Mouse (Mus musculus) small intestine, adult 2 months (tissue): Measurements from ENCODE around the gene Eya2. TPM values are rescaled to one million over a fixed set of nuclear protein-coding genes. Genes with fewer than 3 reads are reported as not detected.

Experiments
- H3K27ac ChIP-seq: fragments of 200-500 bp; 2 replicates; pipeline ENCODE4 v1.5.1; 2012; ENCODE audit warnings: low read depth, low read length, control low read depth, inconsistent platforms; ENCODE audit not compliant: insufficient read depth
- H3K27me3 ChIP-seq: fragments of 200-500 bp; 2 replicates; pipeline ENCODE4 v1.6.1; 2012; ENCODE audit warnings: mild to moderate bottlenecking, moderate library complexity, low read length, inconsistent platforms; ENCODE audit not compliant: control insufficient read depth, insufficient read depth
- H3K36me3 ChIP-seq: fragments of 200-500 bp; 2 replicates; pipeline ENCODE4 v1.6.1; 2012; ENCODE audit warnings: mild to moderate bottlenecking, low read length, control low read depth, inconsistent platforms; ENCODE audit not compliant: control insufficient read depth, insufficient read depth
- H3K4me1 ChIP-seq: fragments of 200-500 bp; 2 replicates; pipeline ENCODE4 v1.6.1; 2012; ENCODE audit warnings: low read length, inconsistent platforms, mixed read lengths; ENCODE audit not compliant: control insufficient read depth, insufficient read depth, insufficient read length
- H3K4me3 ChIP-seq: fragments of 200-500 bp; 2 replicates; pipeline ENCODE4 v1.5.1; 2012; ENCODE audit warnings: low read depth, mild to moderate bottlenecking, control low read depth, inconsistent platforms, low read length, moderate library complexity
- CTCF ChIP-seq: fragments of 200-500 bp; IDR thresholded peaks from 2 replicates; pipeline ENCODE4 v1.5.1; 2012; ENCODE audit warnings: low read depth, mild to moderate bottlenecking, control low read depth, inconsistent platforms, low read length, moderate library complexity, mixed read lengths; ENCODE audit not compliant: insufficient replicate concordance, insufficient read length; ENCODE audit errors: extremely low read depth
- POLR2A ChIP-seq: fragments of 200-500 bp; IDR thresholded peaks from 2 replicates; pipeline ENCODE4 v1.6.1; 2012; ENCODE audit warnings: low read depth, mild to moderate bottlenecking, control low read depth, inconsistent platforms, low read length, moderate library complexity
- WGBS: fragments of 180-500 bp; shearing (Covaris S2); methylation state at CpG from one replicate; pipeline ENCODE4 v1.1.7; 2018; 5-methylcytosine and 5-hydroxymethylcytosine counted together
- polyA plus RNA-seq: library from polyadenylated mRNA; depleted of rRNA; stranded (reverse); fragments of >200 nt; gene quantifications from 2 replicates; pipeline ENCODE4 v1.2.3, GENCODE M21; 2012

Eya2 gene
- polyA plus RNA-seq, 1 experiment = 0.93 TPM

GRCm38 (mm10) chr2:165601605-165602004, 6.8 kb downstream of the Eya2 start:
- no peak overlapping the region for H3K27ac ChIP-seq
- no peak for TF ChIP-seq POLR2A
- no peak for TF ChIP-seq CTCF

GRCm38 (mm10) chr2:165603775-165604174, 8.9 kb downstream of the Eya2 start:
- Histone ChIP-seq H3K4me1 (no peaks in the 10 kb centered on the region), H3K36me3 (no peaks in the 10 kb centered on the region), H3K27ac (no peak overlapping the region), H3K4me3 (no peak overlapping the region), H3K27me3 (peaks cover 4% of the 10 kb centered on the region; the same call in 1 of the 2 replicates)
- WGBS = 64% methylated on average over 8 of the region's 8 CpGs
- no peak for TF ChIP-seq POLR2A
- no peak for TF ChIP-seq CTCF

More at GRCm38 (mm10) chr2:165601605-165602004, 6.8 kb downstream of the Eya2 start:
- Histone ChIP-seq H3K27me3 (peaks cover 4% of the 10 kb centered on the region), H3K4me3 (no peak overlapping the region), H3K4me1 (no peaks in the 10 kb centered on the region), H3K36me3 (no peaks in the 10 kb centered on the region)
- 24% methylated on average over 8 of the region's 8 CpGs for WGBS

- Histone ChIP-seq H3K27ac (no peak overlapping the region), H3K27me3 (no peaks in the 10 kb centered on the region), H3K4me1 (no peaks in the 10 kb centered on the region), H3K4me3 (no peak overlapping the region), H3K36me3 (no peaks in the 10 kb centered on the region)
- TF ChIP-seq CTCF (no peak), POLR2A (no peak)
- WGBS = 72% methylated on average over 7 of the region's 7 CpGs
Observed at GRCm38 (mm10) chr2:165611551-165612253, 16.9 kb downstream of the Eya2 start.

- H3K27ac ChIP-seq = no peak overlapping the region
- no peaks in the 10 kb centered on the region for H3K36me3 ChIP-seq
- H3K4me3 ChIP-seq = no peak overlapping the region
- TF ChIP-seq POLR2A = no peak
- TF ChIP-seq CTCF = no peak
- 77% methylated on average over 13 of the region's 13 CpGs for WGBS
- H3K27me3 ChIP-seq = no peaks in the 10 kb centered on the region
- H3K4me1 ChIP-seq = no peaks in the 10 kb centered on the region
Observed at GRCm38 (mm10) chr2:165613741-165614339, 19.0 kb downstream of the Eya2 start.

- Histone ChIP-seq H3K4me1 (no peaks in the 10 kb centered on the region), H3K27ac (no peak overlapping the region)
- WGBS = 25% methylated on average over 2 of the region's 2 CpGs
Observed at GRCm38 (mm10) chr2:165621488-165621887, 26.7 kb downstream of the Eya2 start.

GRCm38 (mm10) chr2:165622596-165622995, 27.8 kb downstream of the Eya2 start:
- H3K4me3 ChIP-seq = no peak overlapping the region
- H3K36me3 ChIP-seq = no peaks in the 10 kb centered on the region
- H3K27me3 ChIP-seq = no peaks in the 10 kb centered on the region
- H3K27ac ChIP-seq = no peak overlapping the region
- 65% methylated on average over 3 of the region's 3 CpGs for WGBS
- no peaks in the 10 kb centered on the region for H3K4me1 ChIP-seq
- TF ChIP-seq CTCF (no peak), POLR2A (no peak)

More at GRCm38 (mm10) chr2:165621488-165621887, 26.7 kb downstream of the Eya2 start:
- H3K36me3 ChIP-seq = no peaks in the 10 kb centered on the region
- H3K4me3 ChIP-seq = no peak overlapping the region
- no peaks in the 10 kb centered on the region for H3K27me3 ChIP-seq
- no peak for TF ChIP-seq POLR2A
- TF ChIP-seq CTCF = no peak

GRCm38 (mm10) chr2:165626826-165627225, 32.0 kb downstream of the Eya2 start:
- Histone ChIP-seq H3K4me1 (no peaks in the 10 kb centered on the region), H3K27ac (no peak overlapping the region), H3K4me3 (no peak overlapping the region), H3K27me3 (no peaks in the 10 kb centered on the region), H3K36me3 (no peaks in the 10 kb centered on the region)
- TF ChIP-seq POLR2A (no peak), CTCF (no peak)
- 88% methylated on average over 6 of the region's 6 CpGs for WGBS
